Comparison of ENCODE assay signal across 9 mouse cellular contexts in genomic region chr3:87174096-87174768, GRCm38 (mm10). TPM values are rescaled to one million over a fixed set of nuclear protein-coding genes. Genes with fewer than 3 reads are reported as not detected.
DNase-seq lines count a peak whose midpoint lies in the region; ATAC-seq lines count a peak whose summit lies in the region.
"Had no signal": no experiment of that assay in that cellular context is flagged by ENCODE, and none has a peak within 500 bp of the region (broad histone marks: within the 10 kb centered on the region; RNA-seq: fewer than 3 reads in every experiment).

Gene Kirrel (minus strand): TSS chr3:87174747.

- peak; percentile 54 for ATAC-seq in granulocyte monocyte progenitor cell, adult 5-6 weeks (replicated peaks; ENCODE audit: poor library complexity, severe bottlenecking)
- peak; percentile 93 for ATAC-seq in intestine, embryonic 16.5 days
- ATAC-seq in liver, embryonic 16.5 days (ENCODE audit: low read depth), result peak; percentile 39; the same call in 1 of the 2 replicates
- ATAC-seq in neural tube, embryonic 15.5 days (ENCODE audit: low FRiP score), result peak; percentile 81

- H3K4me2 ChIP-seq in intestine, embryonic 16.5 days (ENCODE audit: low read depth, low read length), result peak within 1 kb of the TSS; percentile 77
- H3K4me2 ChIP-seq in liver, embryonic 16.5 days (ENCODE audit: low read depth, low read length), result peak within 1 kb of the TSS; percentile 64
- H3K4me2 ChIP-seq in neural tube, embryonic 15.5 days, result peak within 1 kb of the TSS; percentile 73

- no peaks in the 10 kb centered on the region for H3K36me3 ChIP-seq in intestine, embryonic 16.5 days (ENCODE audit: control insufficient read depth, insufficient read depth, low read length)
- no peaks in the 10 kb centered on the region for H3K36me3 ChIP-seq in liver, embryonic 16.5 days (ENCODE audit: control insufficient read depth, insufficient read depth)
- no peaks in the 10 kb centered on the region for H3K36me3 ChIP-seq in neural tube, embryonic 15.5 days

- H3K4me1 ChIP-seq in intestine, embryonic 16.5 days (ENCODE audit: control insufficient read depth, insufficient read depth, low read length), result peaks cover 15% of the 10 kb centered on the region; the same call in 1 of the 2 replicates
- no peaks in the 10 kb centered on the region; the same call in 1 of the 2 replicates for H3K4me1 ChIP-seq in liver, embryonic 16.5 days (ENCODE audit: control insufficient read depth, low read depth, low read length)
- peaks cover 56% of the 10 kb centered on the region for H3K4me1 ChIP-seq in neural tube, embryonic 15.5 days

- H3K9ac ChIP-seq in intestine, embryonic 16.5 days (ENCODE audit: low read depth, low read length), result peak within 1 kb of the TSS; percentile 84
- peak within 1 kb of the TSS; percentile 26; the same call in 1 of the 2 replicates for H3K9ac ChIP-seq in liver, embryonic 16.5 days (ENCODE audit: low read depth, low read length)
- H3K9ac ChIP-seq in neural tube, embryonic 15.5 days (replicated peaks), result peak within 1 kb of the TSS; percentile 59

- H3K27me3 ChIP-seq in intestine, embryonic 16.5 days (replicated peaks; ENCODE audit: control insufficient read depth, insufficient read depth, low read length), result no peaks in the 10 kb centered on the region
- peaks cover 40% of the 10 kb centered on the region for H3K27me3 ChIP-seq in liver, embryonic 16.5 days (ENCODE audit: control insufficient read depth, insufficient read depth, low read depth, low read length)
- 0 out of 2 replicates have a peak, but pooled peaks cover 5% of the 10 kb centered on the region for H3K27me3 ChIP-seq in neural tube, embryonic 15.5 days (replicated peaks)

- no peaks in the 10 kb centered on the region for H3K9me3 ChIP-seq in intestine, embryonic 16.5 days (ENCODE audit: control insufficient read depth, low read length)
- no peaks in the 10 kb centered on the region for H3K9me3 ChIP-seq in liver, embryonic 16.5 days (replicated peaks; ENCODE audit: control insufficient read depth, low read length)
- no peaks in the 10 kb centered on the region for H3K9me3 ChIP-seq in neural tube, embryonic 15.5 days (replicated peaks)

- H3K27ac ChIP-seq in intestine, embryonic 16.5 days (ENCODE audit: low read length), result peak within 1 kb of the TSS; percentile 87
- no peak within 1 kb of the TSS for H3K27ac ChIP-seq in liver, embryonic 16.5 days (ENCODE audit: low read length)
- H3K27ac ChIP-seq in neural tube, embryonic 15.5 days (replicated peaks), result peak within 1 kb of the TSS; percentile 85

- DNase-seq in layer of hippocampus, postnatal 25 days (ENCODE audit: extremely low spot score in 1 of 2, low spot score in 1 of 2), result peak; percentile 27 to 41
- no peak for DNase-seq in layer of hippocampus, adult 8-10 months (ENCODE audit: low spot score in 2 of 2)
- peak; percentile 92 for DNase-seq in embryo, embryonic 10.5 days (ENCODE audit: low spot score)
- DNase-seq in urinary bladder, adult 18-20 months (ENCODE audit: low spot score in 2 of 2), result peak; percentile 61 to 80

- under 1% methylated on average over 45 of the region's 45 CpGs for WGBS in intestine, embryonic 16.5 days
- WGBS in liver, embryonic 16.5 days (ENCODE audit: insufficient replicate concordance), result 0% methylated on average over 43 of the region's 45 CpGs
- WGBS in neural tube, embryonic 15.5 days, result 1% methylated on average over 43 of the region's 45 CpGs

- H3K4me3 ChIP-seq in intestine, embryonic 16.5 days (ENCODE audit: low read length), result peak within 1 kb of the TSS; percentile 65
- peak within 1 kb of the TSS; percentile 49 for H3K4me3 ChIP-seq in liver, embryonic 16.5 days (ENCODE audit: low read depth, low read length)
- peak within 1 kb of the TSS; percentile 63 for H3K4me3 ChIP-seq in neural tube, embryonic 15.5 days (replicated peaks)

RNA-seq across cellular contexts. Expression of gene Kirrel, which starts in this region (rescaled TPM):
- total RNA-seq in layer of hippocampus, postnatal 25 days (2021), result 1 to 10 TPM; 3.4 TPM
- 1 to 10 TPM; 3.2 to 3.9 (median 3.5) TPM for total RNA-seq in layer of hippocampus, adult 8-10 months (2022)
- total RNA-seq in granulocyte monocyte progenitor cell, adult 5-6 weeks (2014; fragmentation: Nextera tagmentation), result not detected in 2 replicates
- not detected in 2 replicates for total RNA-seq in granulocyte monocyte progenitor cell, adult 5-6 weeks (2017)
- polyA plus RNA-seq in intestine, embryonic 16.5 days (2015; fragmentation: Nextera tagmentation; extraction: Ambion mirVana), result 7.3 and 8.3 TPM in 2 replicates
- polyA plus RNA-seq in liver, embryonic 16.5 days (2015; fragmentation: Nextera tagmentation; extraction: Ambion mirVana), result 0.71 TPM in 2 replicates
- polyA plus RNA-seq in neural tube, embryonic 15.5 days (2015; fragmentation: Nextera tagmentation; extraction: Ambion mirVana), result 5.9 and 8.0 TPM in 2 replicates
- total RNA-seq: MEL had no signal

Comparison
In these comparisons a context has a peak if more than half of its experiments do, and no peak if none do; other contexts are left out.
1. RNA of gene Kirrel (total RNA-seq): 3.2 to 3.9 TPM in layer of hippocampus, adult 8-10 months and 3.4 TPM in layer of hippocampus, postnatal 25 days; not detected in granulocyte monocyte progenitor cell, adult 5-6 weeks; every median in the first group is over 4 times any median in the second.
2. DNase-seq: peak in layer of hippocampus, postnatal 25 days (2 of 2), embryo, embryonic 10.5 days (single experiment) and urinary bladder, adult 18-20 months (2 of 2); none in layer of hippocampus, adult 8-10 months (0 of 2).
3. Peak in ATAC-seq in granulocyte monocyte progenitor cell, adult 5-6 weeks; RNA of the gene not detected or under 1 TPM.
4. Peak in ATAC-seq, H3K4me3 ChIP-seq, H3K9ac ChIP-seq and H3K4me2 ChIP-seq in liver, embryonic 16.5 days; RNA of the gene not detected or under 1 TPM.
5. ATAC-seq: peak in every context shown above with its lines; median percentile 93 in intestine, embryonic 16.5 days; 81 in neural tube, embryonic 15.5 days; 54 in granulocyte monocyte progenitor cell, adult 5-6 weeks; 39 in liver, embryonic 16.5 days.
6. H3K9ac ChIP-seq: peak in every context shown above with its lines; median percentile 84 in intestine, embryonic 16.5 days; 59 in neural tube, embryonic 15.5 days; 26 in liver, embryonic 16.5 days.
7. Peak in every context shown above with its lines, with median percentiles within 50 percentile points of each other: H3K4me2 ChIP-seq and H3K4me3 ChIP-seq.